Mouse (Mus musculus) layer of hippocampus, postnatal 10 days (tissue): ENCODE data around the gene Chit1. TPM values are rescaled to one million over a fixed set of nuclear protein-coding genes. Genes with fewer than 3 reads are reported as not detected.
A peak's percentile ranks its signal among the peaks of the same experiment; 100 is the strongest.

Experiments used
- DNase-seq, 2 experiments: peaks; one replicate each; pipeline ENCODE4 v3.0.0; 2021; ENCODE audit warnings: low spot score in 2 of 2
- total RNA-seq, 2 experiments: library from RNA; stranded (reverse); gene quantifications; 2 replicates each; pipeline ENCODE4 v1.2.3; 2021

Chit1 gene
- total RNA-seq, 2 experiments from 2014 or later = 0.51 to 0.53 TPM

DNA sequence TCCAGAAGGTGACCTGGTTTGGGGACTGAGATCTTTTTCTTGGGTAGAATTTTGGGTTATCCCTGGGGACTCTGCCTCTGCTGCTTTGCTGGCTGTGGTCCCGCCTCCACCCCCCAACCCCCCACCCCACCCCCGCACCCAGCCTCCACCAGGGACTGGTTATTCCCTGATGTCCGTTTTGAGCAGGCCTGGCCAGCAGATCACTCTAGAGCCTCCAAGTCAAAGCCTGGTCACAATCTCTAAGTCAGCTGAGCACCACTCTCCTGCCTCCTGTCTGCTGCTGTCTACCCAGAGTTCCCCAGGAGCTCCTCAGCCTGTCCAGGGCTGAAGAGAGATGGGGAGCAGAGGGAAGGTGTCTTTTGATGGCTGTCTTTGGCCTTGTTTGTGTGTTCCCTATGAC is 25.3 kb downstream of the Chit1 start:
- DNase-seq = no peak

GRCm38 (mm10) chr1:134138424-134138823 is 27.4 kb downstream of the Chit1 start:
- DNase-seq = no peak

- no peak for DNase-seq
These were observed 31.3 kb downstream of the Chit1 start for GRCm38 (mm10) chr1:134142363-134142794.

GRCm38 (mm10) chr1:134146066-134146465 is 35.0 kb downstream of the Chit1 start:
- no peak for DNase-seq

DNA sequence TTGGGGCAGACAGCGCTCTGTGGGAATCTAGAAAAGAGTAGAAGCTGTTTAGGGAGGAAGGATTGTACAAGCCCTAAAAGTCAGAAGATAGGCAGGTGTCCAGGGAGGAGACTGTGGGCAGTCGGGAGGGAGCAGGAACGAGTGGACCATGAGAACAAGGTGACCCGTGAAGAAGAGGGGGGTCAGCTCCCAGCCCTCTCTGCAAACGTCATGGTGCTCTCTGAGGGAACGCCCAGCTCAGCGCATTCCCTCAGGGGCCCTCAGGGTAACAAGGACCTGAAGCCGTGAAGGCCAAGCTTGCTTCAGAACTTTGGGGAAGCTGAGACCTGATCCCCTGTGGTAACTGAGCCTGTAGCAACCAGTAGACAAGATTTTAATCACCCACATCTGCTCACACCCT is 39.0 kb downstream of the Chit1 start:
- no peak for DNase-seq

- DNase-seq = no peak
These were observed 39.7 kb downstream of the Chit1 start for GRCm38 (mm10) chr1:134150745-134151144.

DNA sequence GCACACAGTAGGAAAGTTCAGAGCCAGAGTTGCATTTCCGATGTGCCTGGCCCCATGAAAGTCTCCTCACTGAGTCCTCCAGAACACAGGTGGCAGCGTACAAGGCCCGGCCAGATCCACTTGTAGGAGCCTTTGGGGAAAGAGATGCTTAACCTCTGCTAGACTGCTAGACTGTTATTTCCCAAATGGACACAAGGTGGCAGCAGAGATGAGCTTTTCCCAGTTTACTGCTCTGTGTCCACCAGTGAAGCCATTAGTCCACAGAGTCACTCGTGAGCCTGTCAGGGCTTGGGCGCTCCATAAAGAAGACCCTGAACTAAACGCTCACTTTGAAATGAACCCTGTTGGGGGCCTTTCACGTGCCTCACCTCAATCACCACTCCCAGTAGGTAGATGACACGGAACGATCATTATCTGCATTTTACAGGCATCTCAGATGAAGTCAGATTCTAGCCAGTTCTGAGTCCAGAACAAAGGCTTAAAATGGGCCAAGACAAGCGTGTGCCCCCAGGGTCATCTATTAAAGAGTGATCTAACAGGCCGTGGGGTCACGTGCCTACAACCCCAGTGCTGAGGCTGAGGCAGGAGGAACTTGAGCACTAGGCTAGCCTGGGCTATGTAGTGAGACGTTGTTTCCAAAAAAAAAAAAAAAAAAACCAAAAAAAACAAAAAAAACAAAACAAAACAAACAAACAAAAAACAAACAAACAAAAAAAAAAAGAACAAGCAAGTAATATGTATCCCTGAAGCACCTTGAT is 40.8 kb downstream of the Chit1 start:
- DNase-seq = peak; percentile 87 to 89

GRCm38 (mm10) chr1:134152626-134153590 is 41.9 kb downstream of the Chit1 start:
- DNase-seq = no peak

GRCm38 (mm10) chr1:134154121-134154520 is 43.1 kb downstream of the Chit1 start:
- no peak for DNase-seq

DNA sequence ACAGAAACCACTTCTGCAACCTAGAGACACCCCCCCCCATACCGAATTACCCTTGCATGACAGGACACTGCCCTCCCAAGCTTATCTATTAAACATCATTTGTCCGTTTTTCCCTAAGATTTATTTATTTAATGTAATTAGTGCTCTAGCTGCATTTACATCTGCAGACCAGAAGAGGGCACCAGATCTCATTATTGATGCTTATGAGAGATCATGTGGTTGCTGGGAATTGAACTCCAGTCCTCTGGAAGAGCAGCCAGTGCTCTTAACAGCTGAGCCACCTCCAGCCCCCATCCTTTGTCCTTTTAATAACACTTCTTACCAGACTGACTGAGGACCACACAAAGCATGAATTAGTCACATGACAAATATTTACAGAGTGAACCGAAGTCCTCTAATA is 43.6 kb downstream of the Chit1 start:
- DNase-seq = no peak

- no peak for DNase-seq
These were observed 49.4 kb downstream of the Chit1 start for GRCm38 (mm10) chr1:134160404-134160803.

DNA sequence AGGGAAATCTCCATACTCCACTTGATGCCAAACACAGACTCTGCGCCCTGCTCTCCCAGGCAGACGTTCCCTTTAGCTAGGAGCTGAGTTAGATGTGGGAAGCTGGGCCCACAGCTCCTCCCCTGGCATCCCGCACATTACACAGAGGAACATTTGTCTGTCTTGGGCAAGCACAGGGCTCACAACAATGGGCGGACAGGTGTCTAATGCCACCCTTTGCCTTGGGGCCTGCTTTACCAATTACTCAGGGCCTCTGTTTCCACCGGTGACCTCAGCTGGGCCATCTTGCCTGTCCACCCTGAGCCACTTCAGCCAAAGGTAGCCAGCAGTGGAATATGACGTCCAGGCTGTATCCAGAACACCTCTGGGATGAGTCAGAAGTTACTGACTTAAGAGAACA is 50.4 kb downstream of the Chit1 start:
- no peak for DNase-seq

- DNase-seq = no peak
These were observed 51.6 kb downstream of the Chit1 start for GRCm38 (mm10) chr1:134162510-134163225.

- no peak for DNase-seq
These were observed 52.4 kb downstream of the Chit1 start for GRCm38 (mm10) chr1:134163476-134163875.

GRCm38 (mm10) chr1:134164454-134164853 is 53.4 kb downstream of the Chit1 start:
- no peak for DNase-seq

DNA sequence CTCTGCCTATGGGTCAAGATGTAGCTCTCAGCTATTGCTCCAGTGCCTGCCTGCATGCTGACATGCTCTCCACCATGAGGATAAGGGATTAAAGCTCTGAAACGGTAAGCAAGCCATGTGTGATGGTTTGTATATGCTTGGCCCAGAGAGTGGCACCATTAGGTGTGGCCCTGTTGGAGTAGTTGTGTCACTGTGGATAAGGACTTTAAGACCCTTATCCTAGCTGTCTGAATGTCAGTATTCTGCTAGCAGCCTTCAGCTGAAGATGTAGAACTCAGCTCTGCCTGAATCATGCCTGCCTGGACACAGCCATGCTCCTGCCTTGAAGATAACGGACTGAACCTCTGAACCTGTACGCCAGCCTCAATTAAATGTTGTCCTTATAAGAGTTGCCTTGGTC is 55.5 kb downstream of the Chit1 start:
- no peak for DNase-seq

DNA sequence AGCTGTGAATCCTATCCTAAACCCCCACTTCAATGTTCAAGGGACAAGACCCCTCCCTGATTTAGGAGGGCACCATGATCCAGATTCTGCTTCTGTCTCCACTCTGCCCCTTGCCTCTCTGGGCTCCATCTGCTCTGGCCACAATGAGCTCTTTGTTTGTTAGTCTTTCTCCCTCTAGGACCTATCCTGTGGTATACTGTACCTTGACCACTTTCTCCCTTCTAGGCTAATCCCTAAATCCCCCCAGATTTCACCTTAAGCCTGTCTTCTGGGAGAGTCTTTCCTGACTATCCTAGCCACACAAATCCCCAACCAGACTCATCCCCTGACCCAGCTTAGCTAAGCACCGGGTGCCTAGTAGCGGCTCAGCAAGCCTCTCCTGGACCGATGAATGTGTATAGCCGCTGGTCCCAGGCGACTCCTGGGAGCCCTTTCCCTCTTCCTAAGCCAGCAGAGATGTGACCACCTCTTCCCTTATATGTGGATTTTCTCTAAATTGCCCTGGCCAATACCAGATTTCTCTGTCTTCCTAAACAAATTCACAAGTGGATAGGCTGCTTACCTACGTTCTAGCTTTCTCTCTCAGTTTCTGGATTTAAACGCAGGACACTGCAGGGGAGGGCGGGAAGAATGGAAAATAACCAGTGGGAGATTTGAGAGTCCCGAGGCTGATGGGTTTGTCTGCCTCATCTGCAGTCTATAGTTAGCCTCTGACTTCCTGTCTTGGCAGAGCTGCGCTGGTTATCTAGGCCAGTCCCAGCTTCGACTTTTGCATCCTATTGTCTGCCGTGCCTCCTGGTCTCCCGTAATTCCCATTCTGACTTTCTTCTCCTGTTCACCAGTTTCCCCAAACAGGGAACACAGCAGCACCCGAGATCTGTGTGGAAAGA is 56.6 kb downstream of the Chit1 start:
- DNase-seq = peak in 1 of 2 experiments; percentile 11

DNA sequence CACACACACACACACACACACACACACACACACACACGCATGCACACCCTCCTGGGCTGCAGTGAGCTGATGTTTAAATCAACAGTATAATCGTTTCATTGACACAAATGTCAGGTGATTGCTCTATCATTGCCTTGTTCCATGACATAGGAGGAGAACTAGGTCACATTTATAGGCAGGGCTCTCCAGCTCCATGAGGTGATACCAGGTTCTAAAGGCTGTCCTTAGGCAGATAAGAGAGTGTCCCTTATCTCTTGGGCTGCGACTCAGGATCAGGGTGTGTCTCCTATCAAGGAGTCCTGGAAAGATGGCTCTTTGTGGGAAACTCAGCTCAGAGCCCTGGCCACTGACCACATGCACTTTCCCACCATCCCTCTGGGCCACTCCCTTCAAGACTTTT is 57.5 kb downstream of the Chit1 start:
- no peak for DNase-seq

DNA sequence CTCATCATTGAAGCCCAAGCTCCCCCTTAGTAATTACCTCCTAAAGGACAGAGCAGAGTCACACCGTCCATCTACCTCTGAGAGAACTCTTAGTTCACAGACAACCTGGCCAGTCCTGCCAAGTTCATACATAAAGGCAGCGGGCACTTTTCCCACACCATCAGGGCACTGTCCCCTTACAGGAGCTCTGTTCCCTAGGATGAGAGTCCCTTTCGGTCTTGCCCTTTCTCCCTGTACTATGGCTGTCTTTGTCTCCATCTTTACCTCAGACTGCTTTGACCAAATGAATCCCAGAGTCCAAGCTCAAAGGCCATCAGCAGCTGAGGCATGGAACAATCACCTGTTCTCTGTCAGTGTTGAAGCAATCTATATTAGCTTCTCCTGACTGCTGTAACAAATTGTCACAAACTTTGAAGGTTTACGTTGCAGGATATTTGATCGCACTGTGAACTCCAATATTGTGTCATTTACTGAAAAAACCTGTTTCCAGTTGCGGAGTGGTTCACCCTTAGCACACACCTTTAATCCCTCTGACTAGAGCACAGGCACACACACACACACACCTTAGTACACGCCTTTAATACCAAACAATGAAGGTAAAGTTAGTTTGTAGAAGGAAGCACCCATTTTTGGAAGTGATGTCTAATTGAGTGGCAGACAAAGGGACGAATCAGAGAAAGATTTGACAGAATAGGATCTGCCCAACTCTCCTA is 58.1 kb downstream of the Chit1 start:
- DNase-seq = no peak

- DNase-seq = no peak
These were observed 62.0 kb downstream of the Chit1 start for GRCm38 (mm10) chr1:134173081-134173480.
